Mouse (Mus musculus): ENCODE results near the gene Ralgapa2.

DNA sequence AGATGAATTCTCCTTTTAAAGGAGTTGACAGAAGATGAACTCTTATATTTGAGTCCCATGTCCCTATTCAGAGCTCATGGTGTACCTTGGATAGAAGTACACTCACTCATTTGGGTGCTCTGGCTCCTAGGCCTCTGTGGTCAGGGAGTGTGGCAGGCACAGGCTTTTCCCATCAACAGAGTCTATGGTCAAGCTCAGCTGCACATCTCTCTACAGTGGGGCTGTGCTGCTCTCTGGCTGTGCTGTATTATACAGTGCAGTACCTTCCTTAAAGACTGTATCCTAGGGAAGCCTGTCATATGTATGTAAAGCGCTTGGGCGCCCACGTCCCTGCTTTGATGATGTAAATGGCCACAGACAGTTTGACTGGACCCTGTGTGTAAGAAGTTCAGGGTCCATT lies 254.5 kb downstream of the Ralgapa2 start:
- TF ChIP-seq POLR2A (IDR thresholded peaks at IDR 0.05; ENCODE audit: control insufficient read depth, extremely low read depth, insufficient read depth, low read length, poor library complexity) (no peak), CTCF (IDR thresholded peaks at IDR 0.05; ENCODE audit: borderline replicate concordance, control insufficient read depth, extremely low read depth, insufficient read depth, low read length, poor library complexity) (no peak)
